Mouse (Mus musculus) thymus, adult 18-20 months (tissue): ENCODE results near the gene Fam98a.

ENCODE experiments used
- DNase-seq, 2 experiments: peaks; one replicate each; pipeline ENCODE4 v3.0.0; 2022; ENCODE audit warnings: mixed read lengths in 2 of 2

The Fam98a gene

DNA sequence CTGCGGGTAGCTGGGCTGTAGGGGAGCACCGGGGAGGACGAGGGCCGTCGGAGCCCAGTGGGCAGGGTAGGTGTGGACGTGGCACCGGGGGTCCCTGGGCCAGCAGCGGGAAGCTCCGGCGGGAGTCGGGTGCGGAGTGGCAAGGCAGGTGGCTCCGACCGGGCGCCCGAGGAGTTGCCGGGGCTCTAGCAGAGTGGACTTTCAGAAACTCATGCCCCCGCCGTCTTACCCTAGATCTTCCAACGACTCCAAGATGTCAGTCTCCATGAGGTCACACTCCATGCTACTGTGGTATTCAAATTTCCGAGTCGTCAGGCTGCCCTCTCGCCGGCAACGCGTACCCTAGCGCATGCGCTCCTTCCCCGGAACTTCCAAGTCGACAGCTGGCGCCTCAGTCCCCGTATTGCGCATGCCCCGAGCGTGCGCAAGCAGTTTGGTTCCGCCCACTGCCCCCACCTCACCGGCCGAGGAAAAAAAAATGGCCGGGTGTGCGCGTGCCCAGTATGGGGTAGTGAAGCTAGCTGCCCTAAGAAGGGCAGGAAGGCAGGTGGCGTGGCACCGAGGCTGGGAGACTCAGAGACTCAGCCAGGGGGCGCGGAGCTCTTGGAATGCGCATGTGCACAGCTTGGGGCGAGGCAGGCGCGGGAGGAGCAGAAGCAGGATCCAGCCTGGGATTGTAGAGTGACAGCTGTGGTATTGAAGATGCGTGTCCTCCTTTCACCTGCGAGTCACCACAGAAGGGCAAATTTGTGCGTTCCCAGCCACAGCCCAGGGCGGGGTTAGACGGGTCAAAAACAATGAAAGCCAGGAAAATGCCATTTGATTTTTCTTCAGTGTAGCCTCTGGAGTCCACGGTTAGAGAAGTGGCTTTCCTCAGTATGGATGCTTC lies at the start of gene Fam98a:
Gene Fam98a (minus strand): TSS at position 435 of the 889 bp plus-strand sequence.
- peak; percentile 95 to 96 for DNase-seq

- DNase-seq = no peak
These were observed 46.9 kb upstream of the Fam98a start for GRCm38 (mm10) chr17:75598652-75599051.

GRCm38 (mm10) chr17:75582738-75583137 lies 31.0 kb upstream of the Fam98a start:
- no peak for DNase-seq

- no peak for DNase-seq
These were observed 23.9 kb upstream of the Fam98a start for GRCm38 (mm10) chr17:75575608-75576007.

GRCm38 (mm10) chr17:75558041-75558440 lies 6.3 kb upstream of the Fam98a start:
- DNase-seq = no peak

DNA sequence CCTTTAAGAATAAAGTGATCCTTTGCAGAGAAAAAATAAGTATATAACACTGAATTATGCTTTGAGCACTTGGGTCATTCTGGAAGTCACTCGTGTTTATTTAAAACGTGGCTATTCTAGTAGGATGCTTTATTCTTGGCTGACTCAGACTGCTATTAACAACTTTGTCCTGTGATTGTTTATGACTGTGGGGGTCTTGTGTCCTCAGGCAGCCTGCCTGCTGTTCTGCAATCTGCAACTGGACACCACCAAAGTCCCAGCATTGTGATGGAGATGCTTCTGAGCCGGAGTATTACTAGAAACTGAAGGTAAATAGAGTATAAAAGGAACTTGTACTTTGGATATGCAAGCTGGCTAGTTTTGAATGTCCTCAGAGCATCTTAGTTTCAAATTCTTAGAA lies 5.3 kb upstream of the Fam98a start:
- no peak for DNase-seq

- DNase-seq = peak; percentile 14 to 19
These were observed 854 bp downstream of the Fam98a start for GRCm38 (mm10) chr17:75550771-75551413.

DNA sequence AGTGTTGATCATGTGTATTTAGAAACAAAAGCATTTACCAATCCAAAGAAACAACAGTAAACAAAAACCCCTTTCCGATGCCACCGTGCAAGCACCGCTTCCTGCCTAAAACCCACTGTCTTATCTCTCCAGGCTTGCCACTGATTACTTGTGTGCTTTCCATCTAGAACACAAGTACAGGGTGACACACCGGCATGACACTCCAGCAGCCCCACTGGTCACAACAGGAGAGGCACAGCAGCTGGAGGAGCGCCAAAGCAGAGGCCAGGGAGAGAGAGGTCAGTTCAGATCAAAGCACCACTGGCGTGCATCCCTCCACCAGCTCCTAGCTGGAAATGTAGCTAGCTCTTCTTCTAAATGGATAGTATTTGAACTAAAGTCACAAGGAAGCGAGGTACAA lies 7.5 kb downstream of the Fam98a start:
- DNase-seq = no peak

- DNase-seq = no peak
These were observed 8.3 kb downstream of the Fam98a start for GRCm38 (mm10) chr17:75543434-75543833.

GRCm38 (mm10) chr17:75539841-75540240 lies 11.9 kb downstream of the Fam98a start:
- no peak for DNase-seq

GRCm38 (mm10) chr17:75539130-75539529 lies 12.6 kb downstream of the Fam98a start:
- DNase-seq = no peak

DNA sequence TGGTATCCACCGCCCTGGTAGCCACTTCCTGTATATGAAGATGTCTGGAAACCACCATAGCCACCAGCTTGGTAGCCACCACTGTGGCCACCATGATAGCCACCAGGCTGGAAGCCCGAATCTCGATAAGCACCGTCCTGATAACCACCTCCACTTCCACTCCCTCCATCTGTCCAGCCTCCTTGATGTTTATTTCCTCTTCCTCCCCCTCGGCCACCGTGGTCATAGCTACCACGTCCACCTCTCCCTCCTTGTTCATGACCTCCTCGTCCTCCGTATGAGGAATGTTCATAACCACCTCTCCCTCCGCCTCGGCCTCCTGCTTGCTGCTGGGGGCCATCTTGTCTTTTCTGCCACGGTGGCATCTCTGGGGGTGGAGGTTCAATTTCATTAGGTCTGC lies 13.3 kb downstream of the Fam98a start:
- DNase-seq = no peak

DNA sequence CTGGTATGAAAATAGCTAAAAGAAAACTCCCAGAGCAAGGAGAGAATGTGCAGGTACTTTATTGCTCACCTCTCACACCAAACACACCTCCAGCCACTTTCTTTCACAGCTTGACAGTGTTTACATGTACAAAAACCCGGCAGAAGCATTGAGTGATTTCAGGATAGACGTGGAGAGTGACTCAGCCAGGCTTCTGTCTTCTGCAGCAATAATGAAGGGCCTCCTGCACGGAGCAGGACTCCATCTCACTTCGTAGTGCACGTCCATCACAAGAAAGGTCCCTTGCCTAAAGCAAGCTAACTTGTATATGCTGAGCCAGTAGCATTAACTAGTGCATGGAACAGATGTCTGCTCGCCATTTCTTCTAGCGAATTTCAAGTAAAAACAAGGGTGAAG lies 14.7 kb downstream of the Fam98a start:
- no peak for DNase-seq

GRCm38 (mm10) chr17:75536396-75537049 lies 15.2 kb downstream of the Fam98a start:
- no peak for DNase-seq

- no peak for DNase-seq
These were observed 16.1 kb downstream of the Fam98a start for GRCm38 (mm10) chr17:75535612-75536011.

- DNase-seq = no peak
These were observed 17.3 kb downstream of the Fam98a start for GRCm38 (mm10) chr17:75534314-75535020.

DNA sequence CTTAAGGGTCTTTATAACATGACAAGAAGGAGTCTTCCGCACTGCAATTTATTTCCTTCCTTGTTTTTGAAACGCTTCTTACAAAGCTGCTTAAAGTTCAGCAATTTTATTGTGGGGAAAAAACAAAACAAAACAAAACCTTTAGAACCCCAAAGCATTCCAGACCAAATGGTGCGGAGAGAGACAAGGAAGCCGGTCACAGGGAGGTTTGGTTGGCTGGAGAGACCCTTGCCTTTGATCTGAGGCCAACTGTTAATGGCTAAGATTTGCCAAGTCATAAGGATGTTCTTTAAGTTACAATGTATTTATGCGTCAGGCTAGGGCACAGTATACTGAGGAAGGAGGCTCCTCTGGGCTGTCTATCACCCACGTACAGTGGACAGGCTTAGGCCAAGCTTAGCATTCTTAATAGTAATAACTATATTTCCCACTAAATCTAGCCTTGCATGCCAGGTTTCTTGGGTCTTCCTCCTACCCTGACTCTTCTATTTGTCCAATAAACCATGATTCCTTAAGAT lies 19.2 kb downstream of the Fam98a start:
- DNase-seq = no peak

DNA sequence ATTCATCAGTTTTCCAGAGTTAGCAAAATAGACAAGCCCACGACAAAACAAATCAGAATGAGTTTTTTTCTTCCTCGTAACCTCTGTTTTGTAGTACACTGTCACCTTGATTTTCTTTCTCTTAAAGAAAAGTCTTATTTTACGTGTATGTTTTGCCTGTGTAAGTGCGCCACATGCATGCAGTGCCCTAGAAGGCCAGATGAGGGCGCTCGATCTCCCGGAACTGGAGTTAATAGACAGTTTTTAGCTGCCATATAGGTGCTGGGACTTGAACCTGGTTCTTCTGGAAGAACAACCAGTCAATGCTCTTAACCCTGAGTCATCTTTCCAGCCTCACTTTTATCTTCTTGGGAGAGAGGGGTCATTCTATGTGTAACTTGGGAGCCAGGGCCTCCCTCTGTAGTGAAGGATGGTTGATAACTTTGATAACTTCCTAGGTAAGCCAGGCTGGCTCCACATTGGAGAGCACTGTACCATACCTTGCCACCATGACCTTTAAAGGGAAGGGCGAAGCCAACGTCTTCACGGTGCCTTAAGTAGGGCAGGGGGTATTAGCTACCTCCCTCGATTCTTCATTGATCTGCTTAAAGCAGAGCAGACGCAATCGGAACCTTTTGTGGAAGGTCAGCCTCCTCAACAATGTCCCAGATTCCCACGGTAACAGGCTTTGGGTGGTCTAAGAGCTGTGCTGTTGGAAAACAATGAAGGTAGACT lies 22.4 kb downstream of the Fam98a start:
- no peak for DNase-seq

- no peak for DNase-seq
These were observed 25.3 kb downstream of the Fam98a start for GRCm38 (mm10) chr17:75526411-75526810.

DNA sequence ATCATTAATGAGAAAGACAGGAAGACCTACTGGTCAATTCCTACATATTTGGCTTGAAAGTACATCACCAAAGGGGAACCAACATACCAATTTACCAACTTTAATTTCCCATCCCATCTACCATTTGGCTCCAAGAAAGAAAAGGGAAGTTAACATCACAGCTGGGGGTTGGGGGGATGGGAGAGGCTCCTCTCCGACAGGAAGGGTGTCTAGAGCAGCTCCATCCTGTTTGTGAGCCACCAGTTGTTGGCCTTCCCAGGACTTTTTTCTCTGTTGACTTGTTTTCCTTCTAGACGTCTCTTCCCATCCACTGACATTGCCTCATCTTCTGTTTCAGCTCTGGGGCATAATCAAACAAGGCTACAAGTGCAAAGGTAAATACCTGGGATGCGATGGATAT lies 27.9 kb downstream of the Fam98a start:
- no peak for DNase-seq

- DNase-seq = no peak
These were observed 29.2 kb downstream of the Fam98a start for GRCm38 (mm10) chr17:75522347-75523065.
